Mouse (Mus musculus) stomach, postnatal 0 days (tissue): Measurements from ENCODE around the gene Vps45. TPM values are rescaled to one million over a fixed set of nuclear protein-coding genes. Genes with fewer than 3 reads are reported as not detected.

Source experiments
- ATAC-seq: fragments of 200-750 bp; cut with Nextera tagmentation; 2 replicates; pipeline ENCODE4 v1.8.0; 2017; ENCODE audit not compliant: low FRiP score, low TSS enrichment
- DNase-seq: peaks from one replicate; pipeline ENCODE4 v3.0.0-alpha.2; 2016; ENCODE audit warnings: low spot score
- H3K27ac ChIP-seq: fragments of 300-500 bp; sonication (generic); replicated peaks from 2 replicates; pipeline ENCODE4 v1.5.1; 2014; ENCODE audit warnings: mild to moderate bottlenecking, control low read depth
- H3K27me3 ChIP-seq: fragments of 300-500 bp; sonication (generic); 2 replicates; pipeline ENCODE4 v1.6.1; 2014; ENCODE audit warnings: low read length; ENCODE audit not compliant: control insufficient read depth, insufficient read depth
- H3K36me3 ChIP-seq: fragments of 300-500 bp; sonication (generic); 2 replicates; pipeline ENCODE4 v1.6.1; 2014; ENCODE audit warnings: low read length, mixed read lengths; ENCODE audit not compliant: control insufficient read depth, insufficient read depth
- H3K4me1 ChIP-seq: fragments of 300-500 bp; sonication (generic); replicated peaks from 2 replicates; pipeline ENCODE4 v1.6.1; 2014; ENCODE audit warnings: antibody characterized with exemption; ENCODE audit not compliant: control insufficient read depth, insufficient read depth
- H3K4me2 ChIP-seq: fragments of 300-500 bp; sonication (generic); replicated peaks from 2 replicates; pipeline ENCODE4 v1.6.1; 2014; ENCODE audit warnings: low read depth, mild to moderate bottlenecking, control low read depth, moderate library complexity
- H3K4me3 ChIP-seq: fragments of 300-500 bp; sonication (generic); 2 replicates; pipeline ENCODE4 v1.5.1; 2014; ENCODE audit warnings: low read depth, low read length, control low read depth
- H3K9ac ChIP-seq: fragments of 300-500 bp; sonication (generic); 2 replicates; pipeline ENCODE4 v1.6.1; 2014; ENCODE audit warnings: mild to moderate bottlenecking, low read length, control low read depth, mixed read lengths
- H3K9me3 ChIP-seq: fragments of 300-500 bp; sonication (generic); 2 replicates; pipeline ENCODE4 v1.6.1; 2016; ENCODE audit warnings: low read length; ENCODE audit not compliant: control insufficient read depth
- CTCF ChIP-seq: IDR thresholded peaks from 2 replicates; pipeline ENCODE4 v1.5.1; 2016; ENCODE audit warnings: antibody characterized with exemption, low read depth, mild to moderate bottlenecking, moderate library complexity
- EP300 ChIP-seq: optimal IDR thresholded peaks from 2 replicates; pipeline ENCODE3; 2016; ENCODE audit warnings: antibody characterized with exemption
- WGBS: fragments of 180-500 bp; shearing (Covaris S2); extraction: QIAGEN DNeasy Blood & Tissue Kit; methylation state at CpG from one replicate; pipeline ENCODE4 v1.1.7; 2014; 5-methylcytosine and 5-hydroxymethylcytosine counted together
- polyA plus RNA-seq: library from polyadenylated mRNA; unstranded; fragments of >200 nt; fragmentation: Nextera tagmentation; extraction: Ambion mirVana; gene quantifications from 2 replicates; pipeline ENCODE4 v1.2.1, GENCODE M21; 2015

The Vps45 gene
- polyA plus RNA-seq, 1 experiment from 2014 or later: 28.0 TPM

- no peak overlapping the region for H3K4me3 ChIP-seq
- no peaks in the 10 kb centered on the region for H3K27me3 ChIP-seq
- no peak for TF ChIP-seq CTCF
- TF ChIP-seq EP300: no peak
- no peak for DNase-seq
- H3K36me3 ChIP-seq: no peaks in the 10 kb centered on the region
- no peaks in the 10 kb centered on the region for H3K9me3 ChIP-seq
- no peak for ATAC-seq
- H3K9ac ChIP-seq: no peak overlapping the region
- no peaks in the 10 kb centered on the region for H3K4me1 ChIP-seq
- 83% methylated on average over 3 of the region's 3 CpGs for WGBS
- H3K4me2 ChIP-seq: no peak overlapping the region
- H3K27ac ChIP-seq: no peak overlapping the region
Observed at GRCm38 (mm10) chr3:96064217-96064616, 6.0 kb upstream of the Vps45 start.

- no peaks in the 10 kb centered on the region for H3K4me1 ChIP-seq
- H3K36me3 ChIP-seq: no peaks in the 10 kb centered on the region
- DNase-seq (no peak), ATAC-seq (no peak)
- no peak overlapping the region for H3K4me3 ChIP-seq
- TF ChIP-seq EP300 (no peak), CTCF (no peak)
- 79% methylated on average over 2 of the region's 2 CpGs for WGBS
- H3K27me3 ChIP-seq: no peaks in the 10 kb centered on the region
- no peak overlapping the region for H3K27ac ChIP-seq
- H3K4me2 ChIP-seq: no peak overlapping the region
- H3K9ac ChIP-seq: no peak overlapping the region
- H3K9me3 ChIP-seq: no peaks in the 10 kb centered on the region
Observed at GRCm38 (mm10) chr3:96063299-96063698, 5.0 kb upstream of the Vps45 start.

GRCm38 (mm10) chr3:96060146-96060545, 1.9 kb upstream of the Vps45 start:
- WGBS: 58% methylated on average over 1 of the region's 1 CpGs

GRCm38 (mm10) chr3:96057747-96058204, 490 bp downstream of the Vps45 start:
- H3K4me3 ChIP-seq: peak overlapping the region; percentile 66
- DNase-seq (peak; percentile 89), ATAC-seq (peak; percentile 95)
- no peaks in the 10 kb centered on the region for H3K9me3 ChIP-seq
- H3K36me3 ChIP-seq: no peaks in the 10 kb centered on the region
- WGBS: under 1% methylated on average over 26 of the region's 26 CpGs
- H3K27me3 ChIP-seq: no peaks in the 10 kb centered on the region
- H3K4me1 ChIP-seq: no peaks in the 10 kb centered on the region
- H3K9ac ChIP-seq: peak overlapping the region; percentile 66
- TF ChIP-seq CTCF: no peak
- no peak for TF ChIP-seq EP300
- H3K27ac ChIP-seq: peak overlapping the region; percentile 85
- peak overlapping the region; percentile 85 for H3K4me2 ChIP-seq

More at GRCm38 (mm10) chr3:96060146-96060545, 1.9 kb upstream of the Vps45 start:
- Histone ChIP-seq H3K36me3 (no peaks in the 10 kb centered on the region), H3K4me1 (no peaks in the 10 kb centered on the region), H3K4me2 (no peak overlapping the region), H3K9ac (no peak overlapping the region), H3K4me3 (no peak overlapping the region), H3K27me3 (no peaks in the 10 kb centered on the region), H3K27ac (no peak overlapping the region), H3K9me3 (no peaks in the 10 kb centered on the region)
- TF ChIP-seq EP300: no peak
- no peak for TF ChIP-seq CTCF
- ATAC-seq: no peak
- DNase-seq: no peak

GRCm38 (mm10) chr3:96056031-96056430, 2.2 kb downstream of the Vps45 start:
- no peak for ATAC-seq
- TF ChIP-seq EP300 (no peak), CTCF (no peak)
- WGBS: 77% methylated on average over 4 of the region's 4 CpGs

GRCm38 (mm10) chr3:96055294-96055693, 3.0 kb downstream of the Vps45 start:
- no peak for ATAC-seq
- WGBS: 79% methylated on average over 6 of the region's 6 CpGs
- no peaks in the 10 kb centered on the region for H3K36me3 ChIP-seq
- no peak overlapping the region for H3K4me2 ChIP-seq
- TF ChIP-seq EP300 (no peak), CTCF (no peak)
- H3K9ac ChIP-seq: no peak overlapping the region
- no peaks in the 10 kb centered on the region for H3K4me1 ChIP-seq
- no peak for DNase-seq
- H3K4me3 ChIP-seq: no peak overlapping the region
- no peaks in the 10 kb centered on the region for H3K27me3 ChIP-seq
- H3K27ac ChIP-seq: no peak overlapping the region
- no peaks in the 10 kb centered on the region for H3K9me3 ChIP-seq

More at GRCm38 (mm10) chr3:96056031-96056430, 2.2 kb downstream of the Vps45 start:
- Histone ChIP-seq H3K4me1 (no peaks in the 10 kb centered on the region), H3K4me2 (no peak overlapping the region), H3K9me3 (no peaks in the 10 kb centered on the region), H3K9ac (no peak overlapping the region), H3K36me3 (no peaks in the 10 kb centered on the region), H3K27ac (no peak overlapping the region), H3K4me3 (no peak overlapping the region), H3K27me3 (no peaks in the 10 kb centered on the region)
- no peak for DNase-seq
